19 mouse cellular contexts compared by ENCODE assay signal in the genomic region with DNA sequence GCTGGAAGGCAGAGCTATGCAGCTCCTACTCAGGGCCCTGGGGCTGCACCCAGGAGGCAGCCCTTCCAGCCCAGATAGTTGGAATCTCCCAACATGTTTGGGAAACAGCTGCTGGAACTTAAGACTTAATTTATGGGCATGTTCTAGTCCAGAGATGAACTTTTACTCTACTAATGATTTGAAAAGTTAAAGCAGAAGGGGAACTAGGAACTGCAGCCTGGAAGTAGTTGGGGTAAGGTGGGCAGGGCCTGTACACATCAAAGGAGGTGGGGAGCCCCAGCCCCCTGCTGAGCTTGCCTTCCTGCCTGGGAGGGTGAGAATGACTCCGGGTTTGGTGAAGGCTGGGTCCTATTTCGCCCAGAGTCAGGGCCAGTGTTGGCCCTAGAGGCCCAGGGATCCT. TPM values are rescaled to one million over a fixed set of nuclear protein-coding genes. Genes with fewer than 3 reads are reported as not detected.
DNase-seq lines count a peak whose midpoint lies in the region; ATAC-seq and TF ChIP-seq lines count a peak whose summit lies in the region.
"Had no signal": no experiment of that assay in that cellular context is flagged by ENCODE, and none has a peak within 500 bp of the region (broad histone marks: within the 10 kb centered on the region; RNA-seq: fewer than 3 reads in every experiment).

No protein-coding gene starts in this region.

- no peaks in the 10 kb centered on the region for H3K36me3 ChIP-seq in kidney, postnatal 0 days (ENCODE audit: insufficient read depth, low read length)
- no peaks in the 10 kb centered on the region for H3K36me3 ChIP-seq in limb, embryonic 11.5 days (ENCODE audit: control insufficient read depth, insufficient read depth, low read length)
- H3K36me3 ChIP-seq: hindbrain, embryonic 12.5 days; kidney, embryonic 15.5 days; lung, embryonic 15.5 days had no signal

- H3K4me3 ChIP-seq in kidney, postnatal 0 days (replicated peaks; ENCODE audit: low read depth, low read length) = no peak overlapping the region
- H3K4me3 ChIP-seq in limb, embryonic 11.5 days (ENCODE audit: low read depth, low read length) = no peak overlapping the region
- H3K4me3 ChIP-seq in layer of hippocampus, adult 2 months = no peak overlapping the region
- H3K4me3 ChIP-seq: forebrain, embryonic 13.5 days; hindbrain, embryonic 12.5 days; kidney, embryonic 15.5 days; lung, embryonic 15.5 days had no signal

- no peaks in the 10 kb centered on the region for H3K27me3 ChIP-seq in kidney, postnatal 0 days (ENCODE audit: insufficient read depth, low read length)
- no peaks in the 10 kb centered on the region for H3K27me3 ChIP-seq in limb, embryonic 11.5 days (ENCODE audit: control insufficient read depth, insufficient read depth, low read length)
- H3K27me3 ChIP-seq: forebrain, embryonic 13.5 days; lung, embryonic 15.5 days had no signal

- H3K27ac ChIP-seq in kidney, postnatal 0 days = no peak overlapping the region
- H3K27ac ChIP-seq in limb, embryonic 11.5 days (replicated peaks; ENCODE audit: low read depth, low read length) = peak overlapping the region; percentile 90
- H3K27ac ChIP-seq in layer of hippocampus, adult 2 months = no peak overlapping the region
- H3K27ac ChIP-seq: forebrain, embryonic 13.5 days; hindbrain, embryonic 12.5 days; kidney, embryonic 15.5 days; liver, embryonic 14.5 days; lung, embryonic 15.5 days had no signal

- no peaks in the 10 kb centered on the region; the same call in 1 of the 2 replicates for H3K4me1 ChIP-seq in kidney, postnatal 0 days (replicated peaks; ENCODE audit: insufficient read depth, low read length)
- H3K4me1 ChIP-seq in limb, embryonic 11.5 days (ENCODE audit: control insufficient read depth, insufficient read depth, low read length) = peaks cover 31% of the 10 kb centered on the region
- H3K4me1 ChIP-seq: forebrain, embryonic 13.5 days had no signal

- H3K9me3 ChIP-seq in kidney, postnatal 0 days (replicated peaks; ENCODE audit: low read length) = no peaks in the 10 kb centered on the region
- no peaks in the 10 kb centered on the region for H3K9me3 ChIP-seq in limb, embryonic 11.5 days (ENCODE audit: control insufficient read depth, low read length)
- H3K9me3 ChIP-seq: forebrain, embryonic 13.5 days; hindbrain, embryonic 12.5 days; kidney, embryonic 15.5 days; lung, embryonic 15.5 days had no signal

- no peak for TF ChIP-seq CTCF in kidney, postnatal 0 days (IDR thresholded peaks at IDR 0.05; ENCODE audit: low read depth)
- no peak for TF ChIP-seq CTCF in layer of hippocampus, adult 2 months (conservative IDR thresholded peaks at IDR 0.05)

- 53% methylated on average over 2 of the region's 2 CpGs for WGBS in kidney, postnatal 0 days
- 20% methylated on average over 2 of the region's 2 CpGs for WGBS in limb, embryonic 11.5 days

- DNase-seq in kidney, postnatal 0 days (ENCODE audit: low spot score) = peak; percentile 47
- no peak for DNase-seq in kidney, adult 18-20 months
- DNase-seq in 3T3-L1 (ENCODE audit: low read depth, low spot score) = peak; percentile 56
- peak; percentile 22 for DNase-seq in adipocyte (ENCODE audit: low spot score)
- DNase-seq in limb, embryonic 11.5 days (ENCODE audit: low spot score) = no peak
- no peak for DNase-seq in layer of hippocampus, adult 2 months (ENCODE audit: low spot score in 2 of 2)
- no peak for DNase-seq in frontal cortex, postnatal 25 days (ENCODE audit: low spot score in 2 of 2)
- DNase-seq: adrenal gland, adult 8-10 months; cerebellum, postnatal 10 days; layer of hippocampus, postnatal 36 days; lung, postnatal 4 days; right cerebral cortex, postnatal 25 days had no signal

- no peak overlapping the region for H3K9ac ChIP-seq in kidney, postnatal 0 days (ENCODE audit: low read depth, low read length)
- no peak overlapping the region for H3K9ac ChIP-seq in limb, embryonic 11.5 days (ENCODE audit: low read length)
- H3K9ac ChIP-seq: forebrain, embryonic 13.5 days; hindbrain, embryonic 12.5 days; kidney, embryonic 15.5 days; liver, embryonic 14.5 days; lung, embryonic 15.5 days had no signal

- no peak for ATAC-seq in kidney, postnatal 0 days (replicated peaks; ENCODE audit: low FRiP score, low read depth)
- ATAC-seq in limb, embryonic 11.5 days (ENCODE audit: insufficient number of reproducible peaks, low FRiP score, low TSS enrichment, low read depth) = peak; percentile 53; the same call in 1 of the 2 replicates
- ATAC-seq: forebrain, embryonic 13.5 days; inflammation-experienced regulatory T-cells, adult 6 months had no signal

- no peak overlapping the region for H3K4me2 ChIP-seq in kidney, postnatal 0 days (ENCODE audit: low read length)
- no peak overlapping the region; the same call in 1 of the 2 replicates for H3K4me2 ChIP-seq in limb, embryonic 11.5 days (ENCODE audit: low read depth, severe bottlenecking)
- H3K4me2 ChIP-seq: forebrain, embryonic 13.5 days; hindbrain, embryonic 12.5 days; kidney, embryonic 15.5 days; lung, embryonic 15.5 days had no signal

RNA-seq across cellular contexts. Expression of a gene that starts 35.8 kb away (rescaled TPM):
- polyA plus RNA-seq in kidney, postnatal 0 days (2015; fragmentation: Nextera tagmentation; extraction: Ambion mirVana) = 0.23 and 0.32 TPM in 2 replicates
- 2.3 and 2.5 TPM in 2 replicates for polyA plus RNA-seq in limb, embryonic 11.5 days (2014; fragmentation: Nextera tagmentation; extraction: Ambion mirVana)
- total RNA-seq in layer of hippocampus, adult 2 months (2021) = 1 to 10 TPM; 1.4 to 1.5 TPM
- total RNA-seq: adrenal gland, adult 8-10 months; neutrophil, adult 5-6 weeks had no signal
- polyA plus RNA-seq: inflammation-experienced regulatory T-cells, adult 6 months had no signal

RNA-seq across cellular contexts. Expression of a gene that starts 56.0 kb away (rescaled TPM):
- polyA plus RNA-seq in kidney, postnatal 0 days (2015; fragmentation: Nextera tagmentation; extraction: Ambion mirVana) = 2.2 and 3.0 TPM in 2 replicates
- polyA plus RNA-seq in limb, embryonic 11.5 days (2014; fragmentation: Nextera tagmentation; extraction: Ambion mirVana) = 2.5 and 2.6 TPM in 2 replicates
- 10 to 100 TPM in 1 of 2 experiments, 1 to 10 TPM in 1; 7.0 to 11.4 TPM for total RNA-seq in layer of hippocampus, adult 2 months (2021)

RNA-seq across cellular contexts. Expression of a gene that starts 56.2 kb away (rescaled TPM):
- polyA plus RNA-seq in kidney, postnatal 0 days (2015; fragmentation: Nextera tagmentation; extraction: Ambion mirVana) = 12.9 and 16.1 TPM in 2 replicates
- polyA plus RNA-seq in limb, embryonic 11.5 days (2014; fragmentation: Nextera tagmentation; extraction: Ambion mirVana) = 17.9 and 18.6 TPM in 2 replicates
- 1 to 10 TPM; 5.8 to 6.0 TPM for total RNA-seq in layer of hippocampus, adult 2 months (2021)

Comparison
In these comparisons a context has a peak if more than half of its experiments do, and no peak if none do; other contexts are left out.
1. DNase-seq: peak in kidney, postnatal 0 days (single experiment), 3T3-L1 (single experiment) and adipocyte (single experiment); none in kidney, adult 18-20 months (single experiment), limb, embryonic 11.5 days (single experiment), layer of hippocampus, adult 2 months (0 of 2) and frontal cortex, postnatal 25 days (0 of 2).